Comparison of ENCODE assay signal across 26 mouse cellular contexts in genomic region chr8:117577059-117577458, GRCm38 (mm10).
DNase-seq lines count a peak whose midpoint lies in the region; ATAC-seq and TF ChIP-seq lines count a peak whose summit lies in the region.
"Had no signal": no experiment of that assay in that cellular context is flagged by ENCODE, and none has a peak within 500 bp of the region (broad histone marks: within the 10 kb centered on the region; RNA-seq: fewer than 3 reads in every experiment).

No protein-coding gene starts in this region.

- no peak for TF ChIP-seq RAD21 in MEL (IDR thresholded peaks at IDR 0.05; ENCODE audit: low read depth, low read length)

- no peak for TF ChIP-seq CTCF in stomach, postnatal 0 days (IDR thresholded peaks at IDR 0.05; ENCODE audit: low read depth)
- no peak for TF ChIP-seq CTCF in MEL (IDR thresholded peaks at IDR 0.05 in 2 of 3, conservative IDR thresholded peaks at IDR 0.05 in 1 of 3; ENCODE audit: control insufficient read depth in 1 of 3, insufficient read depth in 1 of 3, low read depth in 2 of 3, low read length in 3 of 3, poor library complexity in 1 of 3, severe bottlenecking in 1 of 3)

- H3K4me1 ChIP-seq in stomach, embryonic 16.5 days (ENCODE audit: control insufficient read depth, insufficient read depth, low read length): no peaks in the 10 kb centered on the region
- no peaks in the 10 kb centered on the region for H3K4me1 ChIP-seq in stomach, postnatal 0 days (replicated peaks; ENCODE audit: control insufficient read depth, insufficient read depth)
- peaks cover 0 to 10% of the 10 kb centered on the region in 2 experiments; a peak in 2 of 4 replicates for H3K4me1 ChIP-seq in MEL (ENCODE audit: control insufficient read depth in 1 of 2, insufficient read depth in 2 of 2, low read length in 2 of 2)
- H3K4me1 ChIP-seq: embryonic facial prominence, embryonic 15.5 days; hindbrain, embryonic 13.5 days had no signal

- H3K4me2 ChIP-seq in stomach, embryonic 16.5 days (ENCODE audit: low read depth, low read length): no peak overlapping the region
- H3K4me2 ChIP-seq in stomach, postnatal 0 days (replicated peaks; ENCODE audit: low read depth): no peak overlapping the region
- H3K4me2 ChIP-seq: embryonic facial prominence, embryonic 15.5 days; hindbrain, embryonic 13.5 days had no signal

- DNase-seq in stomach, postnatal 0 days (ENCODE audit: low spot score): no peak
- DNase-seq in MEL (ENCODE audit: low read depth, low spot score): peak; percentile 60
- no peak for DNase-seq in layer of hippocampus, adult 9-11 months
- no peak for DNase-seq in urinary bladder, adult 2 months (ENCODE audit: low spot score)
- no peak for DNase-seq in lung, postnatal 14 days
- DNase-seq: adrenal gland, postnatal 14 days; cerebellum, adult 11-12 months; cerebellum, postnatal 10 days; embryo, embryonic 11 days; gastrocnemius, adult 2 months; gastrocnemius, postnatal 25 days; heart, adult 18-20 months; heart, postnatal 10 days; heart, postnatal 4 days had no signal

- TF ChIP-seq EP300 in stomach, postnatal 0 days (optimal IDR thresholded peaks at IDR 0.05): no peak
- no peak for TF ChIP-seq EP300 in MEL (IDR thresholded peaks at IDR 0.05; ENCODE audit: low read depth in 1 of 2, low read length in 2 of 2)

- H3K79me2 ChIP-seq in MEL (ENCODE audit: control insufficient read depth, insufficient read depth, low read length, poor library complexity): no peaks in the 10 kb centered on the region

- no peaks in the 10 kb centered on the region for H3K36me3 ChIP-seq in stomach, embryonic 16.5 days (ENCODE audit: control insufficient read depth, insufficient read depth, low read length)
- H3K36me3 ChIP-seq in stomach, postnatal 0 days (ENCODE audit: control insufficient read depth, insufficient read depth, low read length): no peaks in the 10 kb centered on the region
- H3K36me3 ChIP-seq in MEL (ENCODE audit: control insufficient read depth in 1 of 2, insufficient read depth in 2 of 2, low read length in 2 of 2): peaks cover 0 to 3% of the 10 kb centered on the region in 2 experiments; a peak in 1 of 4 replicates
- H3K36me3 ChIP-seq: embryonic facial prominence, embryonic 15.5 days; forebrain, embryonic 10.5 days; G1E; heart, embryonic 10.5 days; hindbrain, embryonic 13.5 days had no signal

- no peak overlapping the region for H3K4me3 ChIP-seq in stomach, embryonic 16.5 days (replicated peaks; ENCODE audit: low read length)
- H3K4me3 ChIP-seq in stomach, postnatal 0 days (ENCODE audit: low read depth, low read length): no peak overlapping the region
- H3K4me3 ChIP-seq in MEL (ENCODE audit: control insufficient read depth in 1 of 2, insufficient read depth in 1 of 2, low read depth in 2 of 2, low read length in 2 of 2): no peak overlapping the region
- H3K4me3 ChIP-seq: embryonic facial prominence, embryonic 15.5 days; erythroblast, embryonic 14.5 days; forebrain, embryonic 10.5 days; gastrocnemius, adult 2 months; heart, embryonic 10.5 days; hindbrain, embryonic 13.5 days had no signal

- ATAC-seq in stomach, embryonic 16.5 days (ENCODE audit: insufficient read depth, low FRiP score): 0 out of 2 replicates have a peak, but pooled peaks have one; percentile 22
- no peak for ATAC-seq in stomach, postnatal 0 days (ENCODE audit: low FRiP score, low TSS enrichment)
- peak; percentile 56 to 63 for ATAC-seq in hematopoietic stem cell, adult 5-6 weeks (replicated peaks in 1 of 2; ENCODE audit: insufficient read depth in 1 of 2, low FRiP score in 2 of 2, low TSS enrichment in 1 of 2, low read depth in 1 of 2, poor library complexity in 2 of 2, severe bottlenecking in 2 of 2)
- ATAC-seq: activated CD4-positive, CD25-positive, alpha-beta regulatory T cell, adult 4 months; forebrain, embryonic 14.5 days; hindbrain, postnatal 0 days had no signal

- no peak overlapping the region for H3K27ac ChIP-seq in stomach, embryonic 16.5 days (ENCODE audit: low read length)
- no peak overlapping the region for H3K27ac ChIP-seq in stomach, postnatal 0 days (replicated peaks)
- no peak overlapping the region for H3K27ac ChIP-seq in MEL (ENCODE audit: control insufficient read depth, low read depth, low read length)
- H3K27ac ChIP-seq: embryonic facial prominence, embryonic 15.5 days; gastrocnemius, adult 2 months; heart, embryonic 10.5 days; hindbrain, embryonic 13.5 days; hindbrain, postnatal 0 days had no signal

- WGBS in stomach, embryonic 16.5 days: 63% methylated on average over 6 of the region's 6 CpGs
- WGBS in stomach, postnatal 0 days: 68% methylated on average over 6 of the region's 6 CpGs

- no peak for TF ChIP-seq POLR2A in MEL (IDR thresholded peaks at IDR 0.05; ENCODE audit: control insufficient read depth in 1 of 2, insufficient read depth in 1 of 2, low read depth in 1 of 2, low read length in 2 of 2, poor library complexity in 1 of 2)

- no peaks in the 10 kb centered on the region for H3K9me3 ChIP-seq in stomach, embryonic 16.5 days (replicated peaks; ENCODE audit: control insufficient read depth, low read length)
- no peaks in the 10 kb centered on the region for H3K9me3 ChIP-seq in stomach, postnatal 0 days (ENCODE audit: control insufficient read depth, low read length)
- H3K9me3 ChIP-seq in MEL (replicated peaks; ENCODE audit: insufficient read depth, low read length): no peaks in the 10 kb centered on the region
- H3K9me3 ChIP-seq: embryonic facial prominence, embryonic 15.5 days; forebrain, embryonic 10.5 days; heart, embryonic 10.5 days; hindbrain, embryonic 13.5 days had no signal

- no peaks in the 10 kb centered on the region for H3K27me3 ChIP-seq in stomach, embryonic 16.5 days (ENCODE audit: control insufficient read depth, insufficient read depth, low read length)
- no peaks in the 10 kb centered on the region for H3K27me3 ChIP-seq in stomach, postnatal 0 days (ENCODE audit: control insufficient read depth, insufficient read depth, low read length)
- no peaks in the 10 kb centered on the region for H3K27me3 ChIP-seq in MEL (ENCODE audit: control insufficient read depth in 1 of 2, insufficient read depth in 2 of 2, low read length in 2 of 2)
- H3K27me3 ChIP-seq: embryonic facial prominence, embryonic 15.5 days; hindbrain, embryonic 13.5 days; Patski had no signal

- H3K9ac ChIP-seq in stomach, embryonic 16.5 days (ENCODE audit: low read length): no peak overlapping the region
- H3K9ac ChIP-seq in stomach, postnatal 0 days (ENCODE audit: low read length): no peak overlapping the region
- no peak overlapping the region for H3K9ac ChIP-seq in MEL (ENCODE audit: control insufficient read depth, low read depth, low read length, poor library complexity, severe bottlenecking)
- H3K9ac ChIP-seq: embryonic facial prominence, embryonic 15.5 days; hindbrain, embryonic 13.5 days had no signal

TF ChIP-seq in MEL, 35 proteins besides CTCF, POLR2A, EP300 and RAD21 (continues in another document):
- TF ChIP-seq MEF2A (IDR thresholded peaks at IDR 0.05; ENCODE audit: extremely low read depth, insufficient replicate concordance, low read depth, low read length, poor library complexity, severe bottlenecking) (no peak), POLR2AphosphoS5 (IDR thresholded peaks at IDR 0.05; ENCODE audit: borderline replicate concordance, low read depth, low read length) (no peak), NELFE (IDR thresholded peaks at IDR 0.05; ENCODE audit: low read depth, low read length) (no peak), USF2 (IDR thresholded peaks at IDR 0.05; ENCODE audit: borderline replicate concordance in 1 of 2, insufficient read depth in 1 of 2, low read depth in 1 of 2, low read length in 2 of 2) (peak in 1 of 2 experiments; percentile 43; a peak in 1 of 4 replicates), ELF1 (IDR thresholded peaks at IDR 0.05; ENCODE audit: low read depth, low read length) (peak; percentile 34; the same call in 1 of the 2 replicates), TCF12 (IDR thresholded peaks at IDR 0.05; ENCODE audit: low read depth, low read length) (no peak), ZKSCAN1 (IDR thresholded peaks at IDR 0.05; ENCODE audit: low read depth, low read length) (no peak), NRF1 (IDR thresholded peaks at IDR 0.05; ENCODE audit: insufficient read depth, low read depth, low read length, poor library complexity, severe bottlenecking) (no peak), POLR2AphosphoS2 (IDR thresholded peaks at IDR 0.05; ENCODE audit: low read length) (no peak), MAFK (IDR thresholded peaks at IDR 0.05; ENCODE audit: borderline replicate concordance, low read depth, low read length) (no peak), MAZ (IDR thresholded peaks at IDR 0.05; ENCODE audit: low read depth, low read length) (no peak), TBP (IDR thresholded peaks at IDR 0.05; ENCODE audit: low read depth, low read length) (no peak), CHD1 (IDR thresholded peaks at IDR 0.05; ENCODE audit: low read depth, low read length) (no peak), SMC3 (IDR thresholded peaks at IDR 0.05; ENCODE audit: low read depth, low read length) (no peak), MYB (IDR thresholded peaks at IDR 0.05; ENCODE audit: low read depth, low read length) (no peak), TAL1 (IDR thresholded peaks at IDR 0.05; ENCODE audit: low read length) (no peak), HCFC1 (IDR thresholded peaks at IDR 0.05; ENCODE audit: low read depth, low read length) (no peak), USF1 (IDR thresholded peaks at IDR 0.05; ENCODE audit: low read depth, low read length) (peak; percentile 87), ETS1 (IDR thresholded peaks at IDR 0.05; ENCODE audit: low read depth, low read length) (no peak), MAX (IDR thresholded peaks at IDR 0.05; ENCODE audit: low read length) (peak; percentile 19; the same call in 1 of the 2 replicates), MYC (IDR thresholded peaks at IDR 0.05; ENCODE audit: low read depth, low read length) (no peak), ZC3H11A (IDR thresholded peaks at IDR 0.05; ENCODE audit: low read depth, low read length) (no peak), GATA1 (IDR thresholded peaks at IDR 0.05; ENCODE audit: low read depth, low read length) (no peak; the same call in 1 of the 2 replicates), UBTF (IDR thresholded peaks at IDR 0.05; ENCODE audit: borderline replicate concordance, insufficient read depth, low read depth, low read length) (no peak), CHD2 (IDR thresholded peaks at IDR 0.05; ENCODE audit: low read length) (no peak), SIN3A (IDR thresholded peaks at IDR 0.05; ENCODE audit: low read length) (no peak), MXI1 (IDR thresholded peaks at IDR 0.05; ENCODE audit: low read depth, low read length) (no peak), JUND (IDR thresholded peaks at IDR 0.05; ENCODE audit: low read depth, low read length) (no peak), ZMIZ1 (IDR thresholded peaks at IDR 0.05; ENCODE audit: low read depth, low read length) (no peak), GABPA (IDR thresholded peaks at IDR 0.05; ENCODE audit: low read depth, low read length) (no peak), BHLHE40 (IDR thresholded peaks at IDR 0.05; ENCODE audit: borderline replicate concordance, low read depth, low read length) (no peak)
